Mouse (Mus musculus): ENCODE results near the gene Bud23. TPM values are rescaled to one million over a fixed set of nuclear protein-coding genes. Genes with fewer than 3 reads are reported as not detected.

Bud23 gene
- polyA plus RNA-seq, 1 experiment from 2014 or later: 43.0 TPM

DNA sequence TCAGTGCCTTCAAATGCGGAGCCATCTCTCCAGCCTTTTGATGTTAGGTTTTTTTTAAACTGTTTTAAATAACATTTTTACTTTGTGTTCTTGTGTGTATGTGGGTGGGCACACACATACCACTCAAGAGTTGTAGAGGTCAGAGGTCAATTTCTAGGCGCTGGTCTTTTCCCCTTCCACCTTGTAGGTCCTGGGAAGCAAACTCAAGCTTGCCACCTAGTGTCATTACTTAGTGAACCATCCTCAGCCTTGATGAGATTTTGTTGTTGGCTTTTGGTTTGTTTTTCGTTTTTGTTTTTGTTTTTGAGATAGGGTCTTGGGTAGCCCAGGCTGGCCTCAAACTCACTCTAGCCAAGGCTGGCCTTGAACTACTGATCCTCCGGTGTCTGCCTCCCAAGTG lies 10.9 kb upstream of the Bud23 start:
- 0 out of 2 replicates have a peak, but pooled peaks cover 2% of the 10 kb centered on the region for H3K27me3 ChIP-seq (ENCODE audit: control insufficient read depth, insufficient read depth, low read depth, low read length)
- H3K4me3 ChIP-seq (ENCODE audit: low read depth, low read length): no peak overlapping the region
- H3K4me1 ChIP-seq (ENCODE audit: control insufficient read depth, low read depth, low read length): peaks cover 10% of the 10 kb centered on the region
- 53% methylated on average over 4 of the region's 4 CpGs for WGBS (ENCODE audit: insufficient replicate concordance)
- no peak for ATAC-seq (ENCODE audit: low read depth)
- H3K27ac ChIP-seq (ENCODE audit: low read length): no peak overlapping the region
- H3K4me2 ChIP-seq (ENCODE audit: low read depth, low read length): no peak overlapping the region
- H3K9ac ChIP-seq (ENCODE audit: low read depth, low read length): no peak overlapping the region
- H3K9me3 ChIP-seq (replicated peaks; ENCODE audit: control insufficient read depth, low read length): no peaks in the 10 kb centered on the region
- no peaks in the 10 kb centered on the region for H3K36me3 ChIP-seq (ENCODE audit: control insufficient read depth, insufficient read depth)

DNA sequence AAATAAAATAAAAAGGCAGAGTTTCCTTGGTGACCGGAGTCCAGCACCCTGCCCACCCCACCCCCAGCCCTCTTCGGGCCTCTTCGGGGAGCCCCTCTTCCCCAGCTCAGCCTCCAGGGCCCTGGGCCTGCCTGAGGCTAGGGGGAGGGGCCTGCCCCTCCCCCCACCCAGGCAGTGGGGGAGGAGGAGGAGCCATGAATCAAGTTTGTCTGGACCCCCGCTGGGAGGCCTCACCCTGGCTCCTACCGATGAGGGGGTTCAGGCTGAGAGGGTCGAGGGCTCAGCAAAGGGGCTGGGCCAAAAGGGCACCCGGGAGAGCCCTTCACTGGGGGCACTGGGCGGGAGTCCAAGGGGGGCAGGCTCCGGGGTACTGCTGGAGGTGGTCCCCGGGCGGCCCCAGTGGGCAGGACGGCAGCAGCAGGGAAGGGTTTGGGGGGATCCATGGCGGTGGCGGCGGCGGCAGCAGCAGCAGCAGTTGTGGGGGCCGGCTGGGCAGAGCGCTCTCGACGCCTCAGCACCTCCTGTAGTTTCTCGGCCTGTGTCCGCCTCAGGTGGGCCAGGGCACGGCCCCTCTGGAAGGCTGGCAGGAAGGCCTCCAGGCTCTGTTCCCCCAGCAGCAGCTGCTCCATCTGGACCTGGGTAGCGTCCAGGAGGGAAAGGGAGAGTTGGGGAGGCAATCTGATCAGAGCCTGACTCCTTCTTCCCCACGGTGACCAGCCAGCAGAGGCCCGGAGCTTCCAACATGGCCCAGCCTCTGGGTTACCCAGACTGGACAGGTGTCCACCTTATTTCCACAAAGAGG lies 8.8 kb upstream of the Bud23 start:
- H3K9ac ChIP-seq (ENCODE audit: low read depth, low read length): no peak overlapping the region
- H3K36me3 ChIP-seq (ENCODE audit: control insufficient read depth, insufficient read depth): no peaks in the 10 kb centered on the region
- no peak overlapping the region for H3K4me2 ChIP-seq (ENCODE audit: low read depth, low read length)
- 50% methylated on average over 24 of the region's 26 CpGs for WGBS (ENCODE audit: insufficient replicate concordance)
- no peak overlapping the region for H3K4me3 ChIP-seq (ENCODE audit: low read depth, low read length)
- 0 out of 2 replicates have a peak, but pooled peaks cover 2% of the 10 kb centered on the region for H3K27me3 ChIP-seq (ENCODE audit: control insufficient read depth, insufficient read depth, low read depth, low read length)
- no peak overlapping the region for H3K27ac ChIP-seq (ENCODE audit: low read length)
- no peaks in the 10 kb centered on the region for H3K9me3 ChIP-seq (replicated peaks; ENCODE audit: control insufficient read depth, low read length)
- H3K4me1 ChIP-seq (ENCODE audit: control insufficient read depth, low read depth, low read length): peaks cover 14% of the 10 kb centered on the region
- ATAC-seq (ENCODE audit: low read depth): no peak

DNA sequence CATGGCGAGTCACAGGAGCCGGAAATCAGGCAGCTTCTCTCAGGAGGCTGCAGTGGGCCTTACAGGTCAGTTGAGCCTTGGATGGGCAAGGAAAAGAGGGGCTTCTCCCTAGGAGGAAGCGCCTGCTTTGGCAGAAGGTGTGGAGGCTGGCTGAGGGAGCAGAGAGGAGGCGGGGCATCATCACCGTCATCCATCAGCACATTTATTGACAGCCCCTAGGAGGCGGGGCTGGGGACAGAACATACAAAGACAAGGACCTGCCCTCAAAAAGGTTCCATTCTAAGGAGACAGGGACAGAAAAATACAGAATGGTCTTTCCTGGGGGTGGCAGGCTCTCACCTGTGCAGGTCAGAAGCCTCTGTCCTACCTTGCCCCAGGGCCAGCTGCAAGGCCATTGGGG lies 8.0 kb upstream of the Bud23 start:
- 56% methylated on average over 6 of the region's 6 CpGs for WGBS (ENCODE audit: insufficient replicate concordance)
- H3K27ac ChIP-seq (ENCODE audit: low read length): no peak overlapping the region
- 0 out of 2 replicates have a peak, but pooled peaks cover 2% of the 10 kb centered on the region for H3K27me3 ChIP-seq (ENCODE audit: control insufficient read depth, insufficient read depth, low read depth, low read length)
- H3K4me1 ChIP-seq (ENCODE audit: control insufficient read depth, low read depth, low read length): peaks cover 8% of the 10 kb centered on the region
- H3K4me2 ChIP-seq (ENCODE audit: low read depth, low read length): no peak overlapping the region
- H3K36me3 ChIP-seq (ENCODE audit: control insufficient read depth, insufficient read depth): no peaks in the 10 kb centered on the region
- no peak overlapping the region for H3K4me3 ChIP-seq (ENCODE audit: low read depth, low read length)
- H3K9me3 ChIP-seq (replicated peaks; ENCODE audit: control insufficient read depth, low read length): no peaks in the 10 kb centered on the region
- H3K9ac ChIP-seq (ENCODE audit: low read depth, low read length): no peak overlapping the region
- ATAC-seq (ENCODE audit: low read depth): no peak

DNA sequence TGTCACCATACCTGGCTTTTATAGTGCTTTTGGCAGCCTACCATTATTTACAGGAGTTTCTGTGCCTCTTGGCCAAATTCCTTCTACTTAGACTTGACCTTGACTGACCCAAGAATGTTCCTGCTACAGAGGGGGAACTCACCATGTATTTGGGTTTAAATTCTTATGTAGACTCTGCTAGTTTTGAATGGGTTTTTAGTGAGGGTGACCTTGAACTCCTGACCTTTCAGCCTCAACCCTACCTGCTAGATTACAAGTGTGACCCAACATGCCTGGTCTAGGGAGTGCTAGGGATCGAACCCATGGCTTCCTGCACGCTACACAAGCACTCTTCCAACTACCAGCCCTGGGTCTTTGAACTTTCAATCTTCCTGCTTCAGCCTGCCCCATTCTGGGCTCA lies 7.3 kb upstream of the Bud23 start:
- no peak overlapping the region for H3K27ac ChIP-seq (ENCODE audit: low read length)
- H3K4me2 ChIP-seq (ENCODE audit: low read depth, low read length): no peak overlapping the region
- H3K9me3 ChIP-seq (replicated peaks; ENCODE audit: control insufficient read depth, low read length): no peaks in the 10 kb centered on the region
- no peak for ATAC-seq (ENCODE audit: low read depth)
- no peaks in the 10 kb centered on the region for H3K27me3 ChIP-seq (ENCODE audit: control insufficient read depth, insufficient read depth, low read depth, low read length)
- H3K4me3 ChIP-seq (ENCODE audit: low read depth, low read length): no peak overlapping the region
- no peaks in the 10 kb centered on the region for H3K36me3 ChIP-seq (ENCODE audit: control insufficient read depth, insufficient read depth)
- WGBS (ENCODE audit: insufficient replicate concordance): 80% methylated on average over 2 of the region's 2 CpGs
- H3K9ac ChIP-seq (ENCODE audit: low read depth, low read length): no peak overlapping the region
- H3K4me1 ChIP-seq (ENCODE audit: control insufficient read depth, low read depth, low read length): peaks cover 5% of the 10 kb centered on the region

DNA sequence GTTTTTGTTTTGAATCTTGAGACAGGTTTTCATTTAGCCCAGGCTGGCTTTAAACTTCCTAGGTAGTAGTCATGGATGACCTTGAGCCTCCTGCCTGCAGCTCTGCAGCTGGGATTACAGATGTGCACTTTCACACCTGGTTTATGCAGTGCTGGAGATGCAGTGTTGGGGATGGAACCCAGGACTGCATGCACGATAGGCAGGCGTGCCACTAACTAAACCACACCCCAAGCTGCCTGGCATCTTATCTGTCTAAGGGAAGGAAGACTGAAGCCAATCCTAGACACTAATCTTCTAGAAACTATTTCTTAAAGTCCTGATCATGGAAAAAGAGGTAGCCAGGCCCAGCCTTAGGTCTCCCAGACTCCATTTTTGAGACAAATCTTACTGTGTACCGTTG lies 5.7 kb upstream of the Bud23 start:
- H3K9me3 ChIP-seq (replicated peaks; ENCODE audit: control insufficient read depth, low read length): no peaks in the 10 kb centered on the region
- H3K4me1 ChIP-seq (ENCODE audit: control insufficient read depth, low read depth, low read length): peaks cover 8% of the 10 kb centered on the region
- H3K4me2 ChIP-seq (ENCODE audit: low read depth, low read length): no peak overlapping the region
- no peaks in the 10 kb centered on the region for H3K36me3 ChIP-seq (ENCODE audit: control insufficient read depth, insufficient read depth)
- no peak overlapping the region for H3K4me3 ChIP-seq (ENCODE audit: low read depth, low read length)
- no peaks in the 10 kb centered on the region for H3K27me3 ChIP-seq (ENCODE audit: control insufficient read depth, insufficient read depth, low read depth, low read length)
- H3K27ac ChIP-seq (ENCODE audit: low read length): no peak overlapping the region
- peak; percentile 61; the same call in 1 of the 2 replicates for ATAC-seq (ENCODE audit: low read depth)
- 43% methylated on average over 3 of the region's 3 CpGs for WGBS (ENCODE audit: insufficient replicate concordance)
- no peak overlapping the region for H3K9ac ChIP-seq (ENCODE audit: low read depth, low read length)

DNA sequence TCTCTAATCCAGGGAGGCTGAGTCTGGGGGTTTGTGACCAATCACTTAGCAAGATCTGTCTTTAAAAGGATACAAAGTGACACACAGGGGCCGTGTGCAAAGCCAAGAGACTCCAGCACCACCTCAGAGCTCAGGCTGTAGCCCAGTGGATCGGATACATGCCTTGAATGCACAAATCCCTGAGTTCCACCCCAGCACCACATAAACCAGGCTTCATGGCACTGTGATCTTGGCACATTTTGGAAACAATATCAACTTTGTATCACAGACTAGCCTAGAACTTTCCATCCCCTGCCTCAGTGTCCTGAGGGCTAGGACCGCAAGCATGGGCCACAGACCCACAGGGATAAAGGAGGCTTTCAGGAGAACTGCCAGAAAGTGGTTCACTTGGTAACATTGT lies 1.2 kb upstream of the Bud23 start:
- 83% methylated on average over 3 of the region's 3 CpGs for WGBS (ENCODE audit: insufficient replicate concordance)
- H3K9ac ChIP-seq (ENCODE audit: low read depth, low read length): no peak overlapping the region
- no peak for ATAC-seq (ENCODE audit: low read depth)
- no peak overlapping the region for H3K4me3 ChIP-seq (ENCODE audit: low read depth, low read length)
- no peak overlapping the region for H3K27ac ChIP-seq (ENCODE audit: low read length)
- no peaks in the 10 kb centered on the region for H3K9me3 ChIP-seq (replicated peaks; ENCODE audit: control insufficient read depth, low read length)
- no peaks in the 10 kb centered on the region for H3K27me3 ChIP-seq (ENCODE audit: control insufficient read depth, insufficient read depth, low read depth, low read length)
- peaks cover 20% of the 10 kb centered on the region for H3K4me1 ChIP-seq (ENCODE audit: control insufficient read depth, low read depth, low read length)
- no peak overlapping the region for H3K4me2 ChIP-seq (ENCODE audit: low read depth, low read length)
- peaks cover 2% of the 10 kb centered on the region; the same call in 1 of the 2 replicates for H3K36me3 ChIP-seq (ENCODE audit: control insufficient read depth, insufficient read depth)

DNA sequence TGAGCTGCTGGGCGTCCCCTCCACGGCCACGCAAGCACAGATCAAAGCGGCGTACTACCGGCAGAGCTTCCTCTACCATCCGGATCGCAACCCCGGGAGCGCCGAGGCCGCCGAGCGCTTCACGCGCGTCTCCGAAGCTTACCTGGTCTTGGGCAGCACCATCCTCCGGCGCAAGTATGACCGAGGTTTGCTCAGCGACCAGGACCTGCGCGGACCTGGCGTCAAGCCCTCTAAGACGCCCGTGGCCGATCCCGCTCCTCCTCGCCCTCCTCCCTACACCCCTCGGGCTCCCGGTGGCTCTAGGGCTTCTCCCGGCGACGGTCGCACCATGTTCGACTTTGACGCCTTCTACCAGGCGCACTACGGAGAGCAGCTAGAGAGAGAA lies 385 bp downstream of the Bud23 start:
- Histone ChIP-seq H3K4me1 (ENCODE audit: control insufficient read depth, low read depth, low read length) (peaks cover 15% of the 10 kb centered on the region), H3K27ac (ENCODE audit: low read length) (peak overlapping the region; percentile 52), H3K36me3 (ENCODE audit: control insufficient read depth, insufficient read depth) (peaks cover 14% of the 10 kb centered on the region), H3K4me3 (ENCODE audit: low read depth, low read length) (peak overlapping the region; percentile 80), H3K4me2 (ENCODE audit: low read depth, low read length) (peak overlapping the region; percentile 98), H3K9ac (ENCODE audit: low read depth, low read length) (peak overlapping the region; percentile 89), H3K27me3 (ENCODE audit: control insufficient read depth, insufficient read depth, low read depth, low read length) (no peaks in the 10 kb centered on the region), H3K9me3 (replicated peaks; ENCODE audit: control insufficient read depth, low read length) (no peaks in the 10 kb centered on the region)
- WGBS (ENCODE audit: insufficient replicate concordance): 0% methylated on average over 40 of the region's 40 CpGs
- peak; percentile 50 for ATAC-seq (ENCODE audit: low read depth)

DNA sequence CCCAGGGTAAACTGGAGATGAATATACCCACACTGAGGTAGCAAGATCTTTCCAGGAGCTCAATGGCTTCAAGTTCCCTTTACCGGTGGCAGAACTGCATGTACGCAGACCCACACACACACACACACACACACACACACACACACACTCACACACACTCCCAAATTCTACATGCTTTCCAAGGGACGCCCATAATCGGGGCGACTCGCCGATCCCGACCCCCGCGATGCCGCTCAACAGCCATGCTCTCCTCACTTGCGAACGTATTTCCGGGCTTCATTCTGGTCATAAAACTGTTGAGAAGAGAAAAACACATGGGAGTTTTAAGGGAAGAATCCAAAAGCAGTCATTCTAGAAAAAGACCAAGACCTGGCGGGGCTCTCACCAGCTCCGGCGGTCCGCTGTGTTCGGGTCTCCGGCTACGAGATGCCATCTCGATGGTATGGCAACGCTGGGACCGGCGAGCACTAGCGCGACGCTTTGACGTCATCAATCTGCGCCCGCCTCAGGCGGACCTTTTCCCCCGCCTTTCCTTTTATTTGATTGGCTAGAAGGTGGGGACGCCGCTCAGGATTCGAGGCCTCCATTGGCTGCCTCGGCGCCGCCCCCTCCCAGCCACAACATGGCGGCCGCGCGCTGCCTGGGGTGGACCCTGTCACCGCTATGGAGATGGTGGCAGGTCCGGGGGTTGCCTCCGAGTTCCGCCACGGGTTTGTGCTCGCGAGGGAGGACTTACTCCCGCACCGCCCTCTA lies 954 bp downstream of the Bud23 start, which contains the start of gene Dnajc30:
TSS of gene Dnajc30 (plus strand) at position 574 of the 753 bp plus-strand sequence.
- WGBS (ENCODE audit: insufficient replicate concordance): under 1% methylated on average over 52 of the region's 52 CpGs
- Histone ChIP-seq H3K27me3 (ENCODE audit: control insufficient read depth, insufficient read depth, low read depth, low read length) (no peaks in the 10 kb centered on the region), H3K4me1 (ENCODE audit: control insufficient read depth, low read depth, low read length) (peaks cover 15% of the 10 kb centered on the region), H3K36me3 (ENCODE audit: control insufficient read depth, insufficient read depth) (peaks cover 14% of the 10 kb centered on the region), H3K9ac (ENCODE audit: low read depth, low read length) (peak within 1 kb of the TSS; percentile 89), H3K9me3 (replicated peaks; ENCODE audit: control insufficient read depth, low read length) (no peaks in the 10 kb centered on the region), H3K4me2 (ENCODE audit: low read depth, low read length) (peak within 1 kb of the TSS; percentile 98), H3K4me3 (ENCODE audit: low read depth, low read length) (peak within 1 kb of the TSS; percentile 80), H3K27ac (ENCODE audit: low read length) (peak within 1 kb of the TSS; percentile 52)
- peak; percentile 98 for ATAC-seq (ENCODE audit: low read depth)

DNA sequence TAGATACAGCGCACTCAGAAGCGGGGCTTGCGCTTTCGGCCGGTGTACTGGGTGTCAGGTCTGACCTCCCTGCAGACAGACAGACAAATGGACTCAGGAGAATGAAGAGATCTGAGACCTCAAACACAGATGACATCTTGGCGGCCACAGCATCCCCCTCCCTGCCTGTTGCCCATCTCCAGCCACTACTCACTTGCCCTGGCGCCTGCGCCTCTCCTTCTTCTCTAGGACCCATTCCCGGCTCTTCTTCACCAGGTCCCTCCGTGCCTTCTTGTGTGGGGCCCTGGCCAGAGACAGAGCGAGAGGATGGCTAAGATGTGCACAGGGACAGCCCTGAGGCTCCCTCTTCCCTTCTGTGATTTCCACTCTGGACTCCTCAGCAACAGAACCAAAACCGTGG lies 11.4 kb downstream of the Bud23 start:
- Histone ChIP-seq H3K27ac (ENCODE audit: low read length) (no peak overlapping the region), H3K9ac (ENCODE audit: low read depth, low read length) (no peak overlapping the region), H3K9me3 (replicated peaks; ENCODE audit: control insufficient read depth, low read length) (no peaks in the 10 kb centered on the region), H3K4me3 (ENCODE audit: low read depth, low read length) (no peak overlapping the region), H3K36me3 (ENCODE audit: control insufficient read depth, insufficient read depth) (peaks cover 9% of the 10 kb centered on the region), H3K4me1 (ENCODE audit: control insufficient read depth, low read depth, low read length) (no peaks in the 10 kb centered on the region), H3K4me2 (ENCODE audit: low read depth, low read length) (no peak overlapping the region), H3K27me3 (ENCODE audit: control insufficient read depth, insufficient read depth, low read depth, low read length) (no peaks in the 10 kb centered on the region)
- 86% methylated on average over 12 of the region's 12 CpGs for WGBS (ENCODE audit: insufficient replicate concordance)
- ATAC-seq (ENCODE audit: low read depth): no peak
